Mouse (Mus musculus): Measurements from ENCODE around the gene Ap4s1.
A peak's percentile ranks its signal among the peaks of the same experiment; 100 is the strongest.

Ap4s1 gene

DNA sequence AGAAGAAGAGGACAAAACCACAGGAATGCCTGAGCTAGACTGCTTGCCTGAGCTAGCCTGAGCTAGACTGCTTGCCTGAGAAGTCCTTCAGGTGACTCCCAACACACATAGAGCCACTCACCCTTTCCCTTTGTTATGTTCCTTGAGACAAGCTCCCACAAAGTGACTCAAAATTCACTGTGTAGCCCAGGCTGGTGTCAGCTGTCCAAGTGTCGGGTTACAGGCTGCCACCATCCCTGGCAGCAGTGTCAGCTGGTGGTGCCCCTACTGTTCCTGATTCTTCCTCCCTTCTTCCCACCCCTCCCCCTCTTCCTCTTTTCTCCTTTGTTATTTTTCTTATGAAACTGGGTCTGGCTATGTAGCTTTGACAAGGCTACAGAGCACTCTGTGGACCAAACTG lies 13.0 kb downstream of the Ap4s1 start:
- no peak for DNase-seq (ENCODE audit: low read depth, low spot score)

- DNase-seq (ENCODE audit: low read depth, low spot score), result no peak
Observed at GRCm38 (mm10) chr12:51704572-51704971, 13.7 kb downstream of the Ap4s1 start.

DNA sequence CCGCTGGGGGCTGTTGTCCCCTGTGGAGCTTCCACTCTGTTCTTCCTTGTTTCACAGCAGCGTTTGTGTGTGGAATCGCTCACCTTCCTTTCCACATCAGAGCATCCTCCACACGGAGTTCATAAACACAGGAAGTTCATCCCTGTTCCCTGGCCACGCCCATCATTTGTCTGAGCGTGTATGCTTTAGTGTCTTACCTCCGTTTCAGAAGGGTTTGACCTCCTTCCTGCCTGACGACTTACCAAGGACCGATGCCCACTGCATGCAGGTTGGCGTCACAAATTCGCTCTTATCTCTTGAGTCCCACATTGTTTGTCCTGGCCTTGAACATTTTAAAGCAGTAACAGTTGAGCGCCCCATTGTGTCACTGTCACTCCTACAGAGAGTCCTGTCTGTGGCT lies 14.9 kb downstream of the Ap4s1 start:
- DNase-seq (ENCODE audit: low read depth, low spot score), result no peak

GRCm38 (mm10) chr12:51706673-51707235 lies 15.9 kb downstream of the Ap4s1 start:
- no peak for DNase-seq (ENCODE audit: low read depth, low spot score)

DNA sequence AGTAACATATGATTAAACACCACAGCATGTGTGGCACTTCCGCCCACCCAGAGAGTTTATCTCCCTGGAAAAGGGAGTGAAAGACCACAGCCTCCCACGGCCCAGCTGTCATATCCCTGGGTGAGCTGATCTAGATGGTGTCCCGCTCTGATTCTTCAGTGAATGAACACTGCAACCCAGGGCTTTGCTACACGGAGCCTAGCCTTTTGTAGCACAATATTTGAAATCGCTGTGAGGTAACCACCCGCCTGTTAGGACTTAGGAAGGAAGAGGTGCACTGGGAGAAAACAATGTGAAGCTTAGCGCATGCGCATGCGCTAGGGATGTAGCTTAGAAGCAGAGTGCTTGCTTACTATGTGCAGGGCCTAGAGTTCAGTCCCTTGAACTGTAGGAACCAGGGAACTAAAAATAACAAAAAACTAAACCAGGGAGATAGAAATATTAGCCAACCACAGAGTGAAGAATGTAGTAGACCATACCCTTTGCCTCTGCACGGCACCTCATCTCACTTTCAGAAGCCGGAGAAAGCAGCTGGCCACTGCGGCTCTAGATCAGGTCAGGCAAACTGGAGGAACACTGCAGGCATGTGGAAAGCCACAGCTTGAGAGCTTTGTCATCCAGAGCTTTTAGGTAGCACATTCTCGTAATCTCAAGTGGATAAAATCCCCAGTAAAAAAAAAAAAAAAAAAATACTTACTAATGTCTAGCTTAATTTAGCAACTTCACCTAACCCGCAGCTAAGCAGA lies 18.3 kb downstream of the Ap4s1 start:
- peak; percentile 91 for DNase-seq (ENCODE audit: low read depth, low spot score)

GRCm38 (mm10) chr12:51709741-51710140 lies 18.9 kb downstream of the Ap4s1 start:
- DNase-seq (ENCODE audit: low read depth, low spot score), result peak; percentile 79

GRCm38 (mm10) chr12:51710154-51710553 lies 19.3 kb downstream of the Ap4s1 start:
- DNase-seq (ENCODE audit: low read depth, low spot score), result no peak

DNA sequence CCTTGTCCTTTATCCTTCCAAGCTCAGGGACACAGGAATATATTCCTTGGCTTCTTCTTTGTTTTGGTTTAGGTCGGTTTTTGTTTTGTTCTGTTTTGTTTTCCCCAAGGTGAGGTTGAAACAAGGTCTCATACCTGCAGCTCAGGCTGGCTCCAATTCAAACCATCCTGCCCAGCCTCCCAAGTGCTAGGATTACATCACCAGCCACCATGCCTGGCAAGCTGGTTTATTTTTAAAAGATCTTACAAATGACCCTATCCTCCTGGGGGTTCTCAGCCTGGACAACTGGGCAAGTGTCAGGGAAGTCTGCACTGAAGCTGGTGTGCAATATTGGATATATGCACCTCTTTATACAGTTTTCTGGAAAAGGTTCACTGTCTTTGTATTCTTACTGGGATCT lies 21.9 kb downstream of the Ap4s1 start:
- peak; percentile 53 for DNase-seq (ENCODE audit: low read depth, low spot score)

GRCm38 (mm10) chr12:51718617-51719016 lies 27.8 kb downstream of the Ap4s1 start:
- DNase-seq (ENCODE audit: low read depth, low spot score), result no peak

- no peak for DNase-seq (ENCODE audit: low read depth, low spot score)
Observed at GRCm38 (mm10) chr12:51721836-51722235, 31.0 kb downstream of the Ap4s1 start.

DNA sequence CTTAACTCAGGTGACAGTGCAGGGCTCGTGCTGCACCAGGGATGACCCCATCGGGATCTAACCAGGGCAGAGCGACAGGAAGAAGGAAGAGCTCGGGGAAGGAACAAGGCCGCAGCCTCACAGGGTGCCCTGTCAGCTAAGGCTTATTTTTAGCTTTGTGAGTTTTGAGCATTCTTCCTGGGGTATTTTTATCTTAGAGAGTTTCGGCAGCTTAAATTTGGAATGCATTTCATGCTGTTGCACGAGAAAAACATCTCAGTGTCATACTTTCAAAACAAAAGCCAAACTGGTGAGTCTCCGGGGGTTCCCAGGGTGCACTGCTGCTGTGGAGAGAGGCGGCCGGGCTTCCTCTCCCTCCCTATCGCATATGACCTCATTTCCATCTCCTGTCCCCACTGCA lies 38.2 kb downstream of the Ap4s1 start:
- peak; percentile 77 for DNase-seq (ENCODE audit: low read depth, low spot score)

- DNase-seq (ENCODE audit: low read depth, low spot score), result peak; percentile 60
Observed at GRCm38 (mm10) chr12:51729827-51730226, 39.0 kb downstream of the Ap4s1 start.

- DNase-seq (ENCODE audit: low read depth, low spot score), result no peak
Observed at GRCm38 (mm10) chr12:51734605-51735211, 43.9 kb downstream of the Ap4s1 start.

DNA sequence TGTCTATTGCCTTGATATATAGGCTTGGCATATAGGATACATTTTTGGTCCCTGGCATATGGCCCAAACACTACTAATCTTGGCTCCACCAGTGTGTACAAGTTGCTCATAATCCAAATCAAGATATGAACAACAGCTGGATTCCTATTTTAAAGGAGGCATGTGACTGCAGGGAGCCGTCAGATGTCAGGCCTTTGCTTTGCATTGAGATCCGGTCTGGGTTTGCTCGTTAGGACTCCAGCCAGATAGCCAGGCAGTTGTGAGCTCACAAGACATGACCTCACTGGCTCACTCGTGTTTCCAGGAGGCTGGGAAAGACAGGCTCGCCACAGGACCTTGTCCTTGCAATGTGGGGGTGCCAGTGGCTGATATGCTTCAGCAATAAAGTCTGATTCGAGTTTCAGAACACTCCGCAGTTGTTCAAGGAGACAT lies 45.0 kb downstream of the Ap4s1 start:
- peak; percentile 39 for DNase-seq (ENCODE audit: low read depth, low spot score)

GRCm38 (mm10) chr12:51736381-51736780 lies 45.5 kb downstream of the Ap4s1 start:
- no peak for DNase-seq (ENCODE audit: low read depth, low spot score)

DNA sequence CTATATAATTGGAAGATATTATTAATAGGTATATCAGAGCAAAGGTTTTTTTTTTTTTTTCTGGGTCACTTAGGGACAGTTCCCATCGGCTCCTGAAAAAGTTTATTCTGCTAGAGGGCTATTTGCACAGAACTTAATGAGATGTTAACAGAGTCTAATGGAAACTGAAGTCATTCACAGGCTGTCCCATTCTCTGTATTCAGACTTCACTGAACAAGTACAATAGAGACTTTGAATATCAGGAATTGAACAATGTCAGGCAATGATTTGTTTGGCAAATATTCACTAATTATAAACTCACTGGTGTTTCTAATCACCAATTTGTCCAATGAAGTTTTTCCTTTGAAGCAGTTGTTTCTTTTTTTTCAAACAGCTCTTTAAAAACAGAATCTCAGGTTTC lies 46.0 kb downstream of the Ap4s1 start:
- peak; percentile 40 for DNase-seq (ENCODE audit: low read depth, low spot score)

DNA sequence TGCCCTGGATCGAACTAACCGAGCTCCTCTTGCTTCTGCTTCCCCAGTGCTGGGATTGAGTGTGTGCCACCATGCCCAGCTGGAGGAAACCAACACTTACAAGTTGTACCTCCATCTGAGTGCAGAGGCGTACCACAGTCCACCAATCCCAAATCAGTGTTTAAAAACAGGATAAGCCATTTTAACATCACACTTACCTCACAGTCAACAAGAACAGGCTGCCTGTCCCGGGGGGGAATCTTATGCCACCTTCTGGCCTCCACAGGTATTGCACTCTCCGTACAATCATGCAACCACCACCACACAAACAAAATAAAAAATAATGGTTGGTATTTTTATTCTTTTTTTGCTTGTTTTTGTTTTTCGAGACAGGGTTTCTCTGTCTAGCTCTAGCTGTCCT lies 50.9 kb downstream of the Ap4s1 start:
- DNase-seq (ENCODE audit: low read depth, low spot score), result no peak

DNA sequence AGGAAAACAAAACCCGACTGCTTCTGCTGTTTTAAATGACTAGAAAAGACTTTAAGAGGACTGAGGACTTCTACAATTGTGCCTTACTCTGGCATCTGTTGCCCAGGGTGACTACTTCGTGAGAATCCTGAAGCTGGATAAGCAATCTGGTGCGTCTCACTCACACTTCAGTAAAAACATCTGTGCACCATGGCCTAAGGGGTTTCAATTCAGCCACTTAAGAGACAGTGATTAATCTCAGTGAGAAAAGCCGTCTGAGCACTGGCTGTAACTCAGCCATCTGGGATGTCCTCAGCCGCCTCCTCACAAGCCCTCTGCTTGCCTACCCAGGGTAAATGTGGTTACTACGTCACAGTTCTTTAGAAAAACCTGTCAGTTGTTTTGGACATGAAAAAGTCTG lies 54.1 kb downstream of the Ap4s1 start:
- peak; percentile 32 for DNase-seq (ENCODE audit: low read depth, low spot score)

GRCm38 (mm10) chr12:51747348-51747747 lies 56.5 kb downstream of the Ap4s1 start:
- no peak for DNase-seq (ENCODE audit: low read depth, low spot score)

DNA sequence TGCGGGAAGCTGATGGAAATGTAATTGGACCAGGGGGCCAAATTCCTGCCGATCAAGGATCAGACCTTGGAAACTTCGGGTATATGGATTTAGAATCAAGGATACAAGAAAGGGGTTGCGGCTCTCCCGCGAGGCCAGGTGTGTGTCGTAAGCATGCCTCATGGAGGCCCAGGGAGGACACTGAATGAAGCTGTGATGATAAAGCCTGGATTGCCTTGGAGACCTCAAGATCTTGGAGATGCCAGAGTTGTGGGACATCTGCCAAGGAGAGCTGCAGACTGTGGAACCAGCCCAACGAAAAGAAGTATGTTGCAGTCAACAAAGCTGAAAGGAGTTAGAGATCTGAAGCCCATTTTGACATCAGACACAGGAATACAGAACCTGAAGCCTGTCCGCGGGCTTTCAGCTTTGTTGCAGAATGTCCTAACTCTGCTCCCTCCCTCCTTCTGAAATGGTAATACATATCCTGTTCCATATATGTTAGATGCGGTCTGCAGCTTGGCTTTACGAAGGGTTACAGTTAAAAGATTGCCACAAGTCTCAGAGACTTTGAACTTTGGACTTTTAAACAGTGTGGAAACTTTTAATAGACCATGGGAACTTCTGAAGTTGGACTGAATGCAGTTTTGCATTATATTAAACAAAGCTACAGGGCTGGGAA lies 65.2 kb downstream of the Ap4s1 start:
- DNase-seq (ENCODE audit: low read depth, low spot score), result no peak

GRCm38 (mm10) chr12:51756599-51756961 lies 65.7 kb downstream of the Ap4s1 start:
- no peak for DNase-seq (ENCODE audit: low read depth, low spot score)

- no peak for DNase-seq (ENCODE audit: low read depth, low spot score)
Observed at GRCm38 (mm10) chr12:51759374-51759773, 68.5 kb downstream of the Ap4s1 start.

DNA sequence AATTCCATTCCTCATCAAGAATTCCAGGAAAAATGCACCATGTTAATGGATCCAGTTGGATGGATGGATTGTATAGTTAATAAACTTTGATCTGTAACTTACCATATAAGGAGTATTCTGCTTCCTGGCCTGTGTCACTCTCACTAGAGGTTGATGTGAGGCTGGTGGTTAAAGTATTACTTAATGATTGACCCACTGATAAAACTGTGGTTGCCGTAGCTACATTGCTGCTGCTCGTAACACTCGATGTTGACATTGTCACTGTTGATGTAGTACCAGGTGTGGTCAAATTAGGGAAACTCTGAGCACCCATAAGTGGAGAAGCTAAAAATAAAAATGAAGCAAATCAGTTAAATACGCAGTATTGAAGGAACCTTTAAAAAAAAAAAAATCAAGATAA lies 76.6 kb downstream of the Ap4s1 start:
- DNase-seq (ENCODE audit: low read depth, low spot score), result no peak
